Mouse (Mus musculus) liver, postnatal 0 days (tissue): ENCODE data around the gene Rab3c. TPM values are rescaled to one million over a fixed set of nuclear protein-coding genes. Genes with fewer than 3 reads are reported as not detected.

Source experiments
- ATAC-seq: fragments of 200-750 bp; cut with Nextera tagmentation; 2 replicates; pipeline ENCODE4 v1.8.0; 2017; ENCODE audit warnings: mild to moderate bottlenecking, moderate library complexity
- DNase-seq: peaks from one replicate; pipeline ENCODE4 v3.0.0-alpha.2; 2016
- H3K27ac ChIP-seq: fragments of 300-500 bp; sonication (generic); 2 replicates; pipeline ENCODE4 v1.5.1; 2014; ENCODE audit warnings: antibody characterized with exemption, moderate library complexity, mild to moderate bottlenecking, low read depth
- H3K27me3 ChIP-seq: fragments of 300-500 bp; sonication (generic); 2 replicates; pipeline ENCODE4 v1.6.1; 2014; ENCODE audit warnings: low read length, control low read depth, mixed read lengths; ENCODE audit not compliant: insufficient read depth
- H3K36me3 ChIP-seq: fragments of 300-500 bp; sonication (generic); replicated peaks from 2 replicates; pipeline ENCODE4 v1.6.1; 2014; ENCODE audit warnings: mild to moderate bottlenecking, control low read depth, low read length, moderate library complexity, mixed read lengths; ENCODE audit not compliant: insufficient read depth
- H3K4me1 ChIP-seq: fragments of 300-500 bp; sonication (generic); 2 replicates; pipeline ENCODE4 v1.6.1; 2014; ENCODE audit warnings: antibody characterized with exemption, mild to moderate bottlenecking, control low read depth; ENCODE audit not compliant: insufficient read depth
- H3K4me2 ChIP-seq: fragments of 300-500 bp; sonication (generic); 2 replicates; pipeline ENCODE4 v1.6.1; 2014; ENCODE audit warnings: low read depth, mild to moderate bottlenecking, low read length, moderate library complexity, mixed read lengths
- H3K4me3 ChIP-seq: fragments of 300-500 bp; sonication (generic); 2 replicates; pipeline ENCODE4 v1.5.1; 2014; ENCODE audit warnings: low read depth, low read length
- H3K9ac ChIP-seq: fragments of 300-500 bp; sonication (generic); replicated peaks from 2 replicates; pipeline ENCODE4 v1.6.1; 2014; ENCODE audit warnings: mild to moderate bottlenecking, moderate library complexity
- H3K9me3 ChIP-seq: fragments of 300-500 bp; sonication (generic); 2 replicates; pipeline ENCODE4 v1.6.1; 2016; ENCODE audit warnings: mild to moderate bottlenecking, control low read depth, low read length, mixed read lengths
- CTCF ChIP-seq: sonication (generic); IDR thresholded peaks from 2 replicates; pipeline ENCODE4 v1.5.1; 2016; ENCODE audit warnings: antibody characterized with exemption, low read depth
- EP300 ChIP-seq: IDR thresholded peaks from 2 replicates; pipeline ENCODE4 v1.6.1; 2016; ENCODE audit warnings: antibody characterized with exemption, low read depth, mild to moderate bottlenecking
- WGBS: fragments of 180-500 bp; shearing (Covaris S2); extraction: QIAGEN DNeasy Blood & Tissue Kit; methylation state at CpG from one replicate; pipeline ENCODE4 v1.1.7; 2014; ENCODE audit not compliant: insufficient replicate concordance; 5-methylcytosine and 5-hydroxymethylcytosine counted together
- polyA plus RNA-seq: library from polyadenylated mRNA; unstranded; fragments of >200 nt; fragmentation: Nextera tagmentation; extraction: Ambion mirVana; gene quantifications from 2 replicates; pipeline ENCODE4 v1.2.1, GENCODE M21; 2015

Rab3c gene
- polyA plus RNA-seq, 1 experiment from 2014 or later, result not detected

DNA sequence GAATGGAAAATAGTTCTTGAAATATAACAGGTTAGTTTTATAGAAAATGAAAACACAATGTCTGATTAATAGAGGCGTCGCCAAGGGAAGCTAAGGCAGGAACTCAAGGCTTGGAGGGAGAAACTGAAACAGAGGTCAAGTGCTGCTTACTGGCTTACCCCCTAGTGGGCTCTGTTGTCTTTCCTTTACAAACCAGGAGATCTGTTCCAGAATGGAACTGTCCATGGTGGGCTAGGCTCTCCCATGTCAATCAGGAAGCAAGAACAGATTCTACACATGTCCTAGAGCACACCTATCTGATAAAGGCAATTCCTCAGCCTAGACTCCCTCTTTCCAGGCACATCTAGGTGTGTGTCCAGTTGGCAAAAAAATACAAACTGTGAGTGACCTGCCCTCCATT, 32.3 kb downstream of the Rab3c start:
- Histone ChIP-seq H3K36me3 (no peaks in the 10 kb centered on the region), H3K9me3 (no peaks in the 10 kb centered on the region), H3K4me2 (no peak overlapping the region), H3K27me3 (no peaks in the 10 kb centered on the region), H3K9ac (no peak overlapping the region), H3K4me3 (no peak overlapping the region), H3K4me1 (no peaks in the 10 kb centered on the region), H3K27ac (no peak overlapping the region)
- WGBS, result 77% methylated on average over 2 of the region's 2 CpGs
- DNase-seq (no peak), ATAC-seq (no peak)
- TF ChIP-seq EP300, result no peak
- TF ChIP-seq CTCF, result no peak

DNA sequence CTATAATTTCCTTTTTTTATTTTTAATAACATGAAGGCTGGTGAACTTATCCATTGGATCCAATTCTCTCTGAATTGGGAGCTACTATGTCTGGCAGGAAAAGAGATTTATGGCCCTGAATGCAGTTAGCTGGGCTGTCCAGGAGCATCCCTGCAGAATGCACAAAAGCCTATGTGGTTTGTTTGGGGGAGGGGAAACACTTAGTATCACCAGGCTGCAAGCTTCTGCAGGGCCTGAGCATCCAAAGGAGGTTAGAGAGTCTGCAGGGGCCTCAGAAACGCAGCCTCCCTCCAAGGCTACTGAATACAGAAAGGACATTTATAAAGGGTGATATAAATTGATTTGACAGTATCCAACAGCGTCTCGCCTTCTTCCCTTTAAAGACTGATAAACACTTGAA, 41.8 kb downstream of the Rab3c start:
- WGBS, result 65% methylated on average over 3 of the region's 3 CpGs

DNA sequence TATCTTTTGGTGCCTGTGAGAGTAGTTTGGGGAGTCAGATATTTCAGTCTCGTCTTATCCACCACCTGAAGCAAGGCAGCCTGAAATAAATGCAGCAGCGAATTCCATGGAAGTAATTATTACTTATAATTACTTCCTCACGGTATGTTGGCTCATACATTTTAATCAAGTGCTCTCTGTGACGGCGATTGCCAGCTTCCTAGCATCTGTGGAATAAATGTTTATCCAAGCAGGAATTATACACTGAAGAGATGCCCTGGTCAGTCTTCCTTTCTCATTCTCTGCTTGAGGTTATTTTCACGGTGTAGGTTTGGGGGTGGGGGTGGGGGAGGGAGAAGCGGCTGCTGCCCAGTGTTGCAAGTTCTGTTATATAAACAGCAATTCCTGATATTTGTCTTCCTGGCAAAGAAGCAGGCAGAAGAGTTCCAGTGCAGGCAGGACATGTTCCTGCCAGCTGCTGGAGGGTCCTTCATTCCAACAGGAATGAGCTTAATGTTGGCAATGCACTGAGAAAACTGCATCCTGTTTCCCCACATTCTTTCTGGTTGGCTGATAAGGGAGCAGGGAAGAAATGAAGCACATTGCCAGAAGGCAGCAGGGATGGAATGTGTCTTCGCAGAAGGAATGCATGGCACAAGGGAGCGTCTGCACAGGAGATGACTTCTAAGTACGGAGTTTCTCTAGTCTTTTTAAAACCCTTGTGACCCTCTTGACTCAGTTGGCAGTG, 43.4 kb downstream of the Rab3c start:
- Histone ChIP-seq H3K9me3 (no peaks in the 10 kb centered on the region), H3K4me3 (no peak overlapping the region), H3K27me3 (no peaks in the 10 kb centered on the region), H3K36me3 (no peaks in the 10 kb centered on the region), H3K9ac (no peak overlapping the region), H3K4me2 (no peak overlapping the region), H3K27ac (no peak overlapping the region), H3K4me1 (no peaks in the 10 kb centered on the region)
- no peak for TF ChIP-seq CTCF
- no peak for TF ChIP-seq EP300
- ATAC-seq, result no peak
- DNase-seq, result no peak
- 38% methylated on average over 10 of the region's 10 CpGs for WGBS

More for the DNA sequence above, 41.8 kb downstream of the Rab3c start:
- H3K9ac ChIP-seq, result no peak overlapping the region
- no peaks in the 10 kb centered on the region for H3K4me1 ChIP-seq
- no peak for DNase-seq
- H3K27me3 ChIP-seq, result no peaks in the 10 kb centered on the region
- H3K36me3 ChIP-seq, result no peaks in the 10 kb centered on the region
- TF ChIP-seq EP300, result no peak
- TF ChIP-seq CTCF, result no peak
- H3K4me2 ChIP-seq, result no peak overlapping the region
- no peaks in the 10 kb centered on the region for H3K9me3 ChIP-seq
- no peak for ATAC-seq
- no peak overlapping the region for H3K27ac ChIP-seq
- no peak overlapping the region for H3K4me3 ChIP-seq

DNA sequence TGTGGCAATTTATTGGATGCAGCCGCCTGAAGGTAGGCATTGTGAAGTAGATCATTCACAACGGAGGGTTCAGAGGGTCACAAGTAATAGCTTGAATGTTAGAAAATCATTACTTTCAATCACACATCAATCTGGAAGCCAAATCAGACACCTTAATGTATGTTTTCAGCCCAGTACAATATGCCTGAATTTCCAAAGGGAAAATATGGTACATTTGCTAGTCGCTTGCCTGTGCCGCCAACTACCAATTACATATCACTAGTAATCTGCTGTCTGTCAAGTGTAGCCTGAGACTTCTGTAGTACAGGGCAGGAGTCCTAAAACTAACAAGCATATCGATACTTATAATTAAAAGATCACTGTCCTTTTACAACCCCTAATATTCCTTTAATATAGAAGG, 47.4 kb downstream of the Rab3c start:
- Histone ChIP-seq H3K4me1 (no peaks in the 10 kb centered on the region), H3K36me3 (no peaks in the 10 kb centered on the region), H3K27ac (no peak overlapping the region), H3K4me2 (no peak overlapping the region), H3K27me3 (no peaks in the 10 kb centered on the region), H3K9me3 (no peaks in the 10 kb centered on the region), H3K9ac (no peak overlapping the region), H3K4me3 (no peak overlapping the region)
- ATAC-seq (no peak), DNase-seq (no peak)
- WGBS, result 83% methylated on average over 5 of the region's 5 CpGs
- TF ChIP-seq EP300, result no peak
- TF ChIP-seq CTCF, result no peak

DNA sequence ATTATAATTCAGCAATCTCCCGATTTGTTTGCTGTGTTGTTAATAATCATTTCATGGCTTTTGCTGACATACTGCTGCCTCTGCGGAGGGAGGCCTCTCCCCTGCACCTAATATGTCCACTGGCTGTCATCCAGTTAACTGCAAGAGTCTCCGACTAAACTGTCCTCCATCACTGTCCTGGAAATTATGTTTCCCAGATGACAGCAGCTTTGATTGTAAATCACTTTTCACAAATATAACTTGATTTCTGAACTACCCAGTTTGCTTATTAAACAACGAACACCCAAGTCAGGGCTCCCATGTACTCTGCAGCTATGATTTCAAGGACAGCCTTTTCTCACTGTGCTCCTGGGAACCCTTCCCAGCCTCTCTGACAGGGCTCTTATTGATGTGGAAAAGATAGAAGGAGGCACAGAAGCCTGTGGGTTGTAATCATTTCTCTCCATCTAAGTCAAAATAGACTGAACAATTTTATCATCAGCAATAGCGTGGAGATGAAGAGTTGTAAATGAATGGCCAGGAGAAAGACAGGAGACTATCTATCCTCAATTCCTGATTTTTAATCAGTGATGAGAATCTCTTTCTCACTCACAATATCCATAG, 49.6 kb downstream of the Rab3c start:
- no peaks in the 10 kb centered on the region for H3K36me3 ChIP-seq
- no peaks in the 10 kb centered on the region for H3K27me3 ChIP-seq
- TF ChIP-seq EP300 (no peak), CTCF (no peak)
- no peak overlapping the region for H3K9ac ChIP-seq
- WGBS, result 71% methylated on average over 5 of the region's 5 CpGs
- H3K4me1 ChIP-seq, result no peaks in the 10 kb centered on the region
- no peak overlapping the region for H3K4me2 ChIP-seq
- H3K4me3 ChIP-seq, result no peak overlapping the region
- H3K27ac ChIP-seq, result no peak overlapping the region
- H3K9me3 ChIP-seq, result no peaks in the 10 kb centered on the region
- ATAC-seq (no peak), DNase-seq (no peak)

DNA sequence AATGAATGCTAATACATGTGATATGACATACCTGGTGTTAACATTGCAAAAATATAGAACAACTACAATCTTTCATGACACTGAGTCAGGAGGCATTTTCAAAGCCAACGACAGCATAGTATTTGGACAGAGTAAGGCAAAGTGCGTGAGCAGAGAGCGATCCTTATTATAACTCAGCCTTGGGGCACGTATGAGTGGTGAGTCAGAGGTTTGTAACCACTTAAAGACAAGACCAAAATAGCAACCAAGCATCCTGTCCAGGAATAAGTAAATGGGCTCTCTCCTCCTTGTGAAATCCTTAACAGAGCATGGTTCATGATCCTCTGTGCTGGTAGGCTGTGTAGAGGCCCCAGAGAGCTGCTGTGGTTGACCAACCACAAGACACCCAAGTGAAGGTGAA, 50.8 kb downstream of the Rab3c start:
- no peaks in the 10 kb centered on the region for H3K9me3 ChIP-seq
- H3K27me3 ChIP-seq, result no peaks in the 10 kb centered on the region
- no peak overlapping the region for H3K27ac ChIP-seq
- H3K4me2 ChIP-seq, result no peak overlapping the region
- DNase-seq (no peak), ATAC-seq (no peak)
- no peaks in the 10 kb centered on the region for H3K36me3 ChIP-seq
- no peak overlapping the region for H3K9ac ChIP-seq
- no peak overlapping the region for H3K4me3 ChIP-seq
- no peaks in the 10 kb centered on the region for H3K4me1 ChIP-seq
- no peak for TF ChIP-seq CTCF
- TF ChIP-seq EP300, result no peak
- 69% methylated on average over 4 of the region's 4 CpGs for WGBS
